In genomic region chr9:78476531-78477020, GRCm38 (mm10) we compare ENCODE assay signal across 1 mouse cellular context.
TF ChIP-seq lines count a peak whose summit lies in the region.

No protein-coding gene starts in this region.

TF ChIP-seq in CH12.LX, 34 proteins besides CTCF, POLR2A, EP300 and RAD21 (continued from another document):
- TF ChIP-seq MAZ (IDR thresholded peaks at IDR 0.05; ENCODE audit: low read depth, low read length): peak; percentile 71; the same call in 1 of the 2 replicates
- no peak for TF ChIP-seq TBP (conservative IDR thresholded peaks at IDR 0.05; ENCODE audit: low read depth, low read length)
- no peak for TF ChIP-seq GABPA (IDR thresholded peaks at IDR 0.05; ENCODE audit: insufficient replicate concordance, low read depth, low read length)
- peak; percentile 4; the same call in 1 of the 2 replicates for TF ChIP-seq BHLHE40 (IDR thresholded peaks at IDR 0.05; ENCODE audit: low read depth, low read length)
- TF ChIP-seq ZC3H11A (IDR thresholded peaks at IDR 0.05; ENCODE audit: low read depth, low read length): no peak
- TF ChIP-seq CHD1 (IDR thresholded peaks at IDR 0.05; ENCODE audit: low read depth, low read length): no peak; the same call in 1 of the 2 replicates
- TF ChIP-seq SIN3A (IDR thresholded peaks at IDR 0.05; ENCODE audit: low read length): peak; percentile 74
- no peak for TF ChIP-seq ZKSCAN1 (IDR thresholded peaks at IDR 0.05; ENCODE audit: borderline replicate concordance, low read depth, low read length)
- 0 out of 2 replicates have a peak, but pooled peaks have one; percentile 29 for TF ChIP-seq UBTF (IDR thresholded peaks at IDR 0.05; ENCODE audit: low read depth, low read length)
